Mouse (Mus musculus): ENCODE data around the gene Pygo2.
A peak's percentile ranks its signal among the peaks of the same experiment; 100 is the strongest.
"Not testable (repeated sequence)": the region's sequence is repeated elsewhere in the genome, so short reads cannot be mapped to it uniquely, and the experiment has no call there.

Pygo2 gene

DNA sequence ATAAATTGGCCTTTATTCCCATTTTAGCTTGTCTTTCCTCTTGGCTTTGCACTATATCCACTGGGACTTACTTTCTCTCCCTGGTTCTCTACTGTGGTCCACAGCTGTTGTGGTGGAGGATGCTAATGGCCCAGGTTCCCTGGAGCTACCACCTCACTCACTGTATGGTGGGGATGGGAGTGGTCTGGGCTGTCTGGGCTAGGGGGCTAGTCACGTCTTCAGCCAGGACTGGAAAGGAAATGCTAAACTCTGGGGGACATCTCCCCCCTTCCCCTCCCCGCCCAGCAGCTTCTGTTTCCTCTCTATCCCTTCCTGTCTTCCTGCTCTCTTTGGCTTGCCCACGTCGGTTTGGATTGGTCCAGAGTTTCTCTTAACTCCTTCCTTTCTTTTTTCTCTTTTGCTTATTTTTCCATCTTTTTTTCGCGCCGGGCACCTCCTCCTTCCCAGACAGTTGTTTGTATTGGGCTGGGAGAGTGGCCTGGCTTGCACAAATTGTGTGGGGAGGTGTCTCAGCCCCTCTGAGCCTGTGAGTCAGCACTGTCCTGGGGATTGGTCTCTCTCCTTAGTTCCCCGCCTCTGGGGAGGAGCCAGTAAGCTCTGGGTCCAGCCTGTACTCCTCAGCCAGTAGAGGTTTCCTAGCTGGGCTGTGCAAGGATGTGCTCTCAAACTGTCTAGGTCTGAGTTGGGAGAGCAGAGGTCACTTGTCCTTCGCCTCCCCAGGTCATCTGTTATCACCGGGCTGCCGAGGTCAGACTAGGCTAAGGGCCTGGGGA lies 8.8 kb upstream of the Pygo2 start:
- DNase-seq, result peak; percentile 81

DNA sequence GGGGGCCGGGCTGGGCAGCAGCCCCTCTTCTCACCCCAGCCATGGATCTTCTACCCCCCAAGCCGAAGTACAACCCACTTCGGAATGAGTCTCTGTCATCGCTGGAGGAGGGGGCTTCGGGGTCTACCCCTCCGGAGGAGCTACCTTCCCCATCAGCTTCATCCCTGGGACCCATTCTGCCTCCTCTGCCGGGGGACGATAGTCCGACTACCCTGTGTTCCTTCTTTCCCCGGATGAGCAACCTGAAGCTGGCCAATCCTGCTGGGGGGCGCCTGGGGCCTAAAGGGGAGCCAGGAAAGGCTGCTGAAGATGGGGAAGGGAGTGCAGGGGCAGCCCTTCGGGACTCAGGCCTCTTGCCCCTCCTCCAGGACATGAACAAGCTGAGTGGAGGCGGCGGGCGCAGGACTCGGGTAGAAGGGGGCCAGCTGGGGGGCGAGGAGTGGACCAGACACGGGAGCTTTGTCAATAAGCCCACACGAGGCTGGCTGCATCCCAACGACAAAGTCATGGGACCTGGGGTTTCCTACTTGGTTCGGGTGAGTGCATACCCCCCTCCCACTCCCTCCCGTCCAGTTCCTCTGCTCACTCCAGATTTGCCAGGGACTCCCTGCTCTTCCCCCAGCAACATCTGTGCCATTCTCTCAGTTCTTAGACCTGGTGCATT lies 8.1 kb upstream of the Pygo2 start:
- no peak for DNase-seq

DNA sequence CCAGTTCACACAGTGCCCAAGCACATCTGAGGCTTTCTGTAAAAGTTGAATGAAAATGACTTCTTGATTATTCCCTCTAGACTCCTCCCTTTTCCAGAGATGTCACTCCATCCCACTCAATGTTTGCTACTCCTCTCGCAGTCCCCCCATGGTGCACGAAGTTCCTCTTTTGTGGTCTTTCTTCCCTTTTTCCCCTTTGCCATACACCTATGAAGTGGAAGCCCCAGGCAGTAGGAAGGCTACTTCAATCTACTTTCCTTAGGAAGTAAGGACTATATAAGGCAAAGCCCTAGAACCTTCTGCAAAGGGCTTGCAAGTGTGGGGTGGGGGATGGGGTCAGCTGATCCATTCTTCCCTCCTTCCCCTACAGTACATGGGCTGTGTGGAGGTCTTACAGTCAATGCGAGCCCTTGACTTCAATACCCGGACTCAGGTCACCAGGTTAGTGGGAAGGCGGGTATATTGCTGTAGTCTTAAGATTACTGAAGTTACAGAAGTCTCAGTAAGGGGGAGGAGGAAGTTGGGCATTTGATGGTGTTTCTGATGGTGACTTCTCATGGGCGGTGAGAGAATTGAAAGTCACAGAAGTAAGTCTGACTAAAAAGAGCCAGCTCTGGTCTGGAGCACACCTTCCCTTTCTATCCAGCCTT lies 7.3 kb upstream of the Pygo2 start:
- no peak for DNase-seq

DNA sequence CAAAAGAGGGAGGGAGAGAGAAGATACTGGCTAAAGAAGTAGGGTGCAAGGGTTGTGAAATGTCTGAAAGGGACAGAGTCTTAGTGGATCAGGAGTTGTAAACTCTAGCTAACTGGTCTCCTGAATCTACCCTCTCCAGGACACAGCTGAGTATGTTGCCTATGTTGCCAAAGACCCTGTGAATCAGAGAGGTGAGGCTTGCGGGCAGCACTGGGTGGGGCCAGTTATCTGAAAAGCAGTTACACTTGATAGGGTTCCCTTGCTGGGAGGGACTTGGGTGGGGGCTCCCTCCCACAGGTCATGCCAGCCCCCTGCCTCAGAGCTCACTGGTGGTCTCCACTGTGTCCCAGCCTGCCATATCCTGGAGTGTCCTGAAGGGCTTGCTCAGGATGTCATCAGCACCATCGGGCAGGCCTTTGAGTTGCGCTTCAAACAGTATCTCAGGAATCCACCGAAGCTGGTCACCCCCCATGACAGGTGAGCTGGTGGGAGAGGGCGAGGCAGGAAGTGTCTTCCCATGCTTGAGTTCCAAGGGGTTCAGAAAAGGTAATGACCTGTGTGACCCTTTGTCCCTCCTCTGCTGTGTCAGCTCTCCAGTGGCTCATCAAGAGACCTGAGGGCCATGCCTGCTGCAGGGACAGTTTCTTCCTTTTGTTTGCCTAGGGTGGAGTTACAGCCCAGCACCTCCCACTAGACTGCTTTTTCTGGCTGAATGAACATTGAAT lies 5.4 kb upstream of the Pygo2 start:
- DNase-seq, result no peak

DNA sequence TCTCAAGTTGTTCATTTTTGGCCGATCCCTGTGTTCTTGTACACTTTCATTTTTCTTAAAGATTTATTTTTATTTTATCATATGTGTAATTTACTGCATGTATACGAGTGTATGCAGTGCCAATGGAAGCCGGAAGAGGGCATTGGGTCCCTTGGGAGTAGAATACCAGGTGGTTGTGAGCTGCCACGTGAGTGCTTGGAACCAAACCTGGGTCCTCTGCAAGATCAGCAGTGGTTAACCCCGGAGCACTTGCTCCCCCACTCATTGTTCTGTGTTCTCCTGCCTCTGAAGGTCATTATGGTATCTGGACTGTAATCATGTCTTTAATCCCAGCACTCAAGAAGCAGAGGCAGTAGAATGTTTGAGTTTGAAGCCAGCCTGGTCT lies 4.9 kb upstream of the Pygo2 start:
- no peak for DNase-seq

DNA sequence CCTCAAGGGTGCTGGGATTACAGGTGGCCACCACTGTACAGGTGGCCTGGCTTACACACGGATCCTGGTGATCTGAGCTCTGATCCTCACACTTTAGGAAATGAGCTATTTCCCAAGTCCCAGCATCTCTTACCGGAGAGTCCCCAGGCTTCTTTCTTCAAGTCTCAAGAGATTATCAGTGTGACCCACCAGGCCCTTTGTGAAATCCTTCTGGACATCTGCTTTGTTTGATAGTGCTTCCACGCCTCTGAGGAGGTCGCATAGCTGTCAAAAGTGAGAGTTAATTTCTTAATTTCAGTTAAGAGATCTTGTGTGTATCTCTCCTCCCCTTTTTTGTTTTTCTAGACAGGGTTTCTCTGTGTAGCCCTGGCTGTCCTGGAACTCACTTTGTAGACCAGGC lies 4.1 kb upstream of the Pygo2 start:
- DNase-seq, result no peak

DNA sequence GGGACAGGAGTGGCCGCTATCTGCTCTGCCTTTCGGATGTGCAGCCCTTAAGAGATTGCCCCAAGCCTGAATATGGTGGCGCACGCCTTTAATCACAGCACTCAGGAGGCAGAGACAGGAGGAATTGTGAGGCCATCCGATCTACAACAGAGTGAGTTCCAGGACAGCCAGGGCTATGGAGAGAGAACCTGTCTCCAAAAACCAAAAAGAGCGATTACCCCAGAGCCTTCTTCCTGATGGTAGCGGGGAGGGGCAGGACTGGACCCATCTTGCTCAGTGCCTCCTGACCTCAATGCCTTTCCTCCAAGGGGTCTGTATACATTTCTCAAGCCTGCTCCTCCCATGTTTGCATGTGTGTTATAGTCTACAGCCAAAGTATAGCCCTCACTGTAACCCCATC lies 993 bp upstream of the Pygo2 start:
- not testable (repeated sequence) for DNase-seq

DNA sequence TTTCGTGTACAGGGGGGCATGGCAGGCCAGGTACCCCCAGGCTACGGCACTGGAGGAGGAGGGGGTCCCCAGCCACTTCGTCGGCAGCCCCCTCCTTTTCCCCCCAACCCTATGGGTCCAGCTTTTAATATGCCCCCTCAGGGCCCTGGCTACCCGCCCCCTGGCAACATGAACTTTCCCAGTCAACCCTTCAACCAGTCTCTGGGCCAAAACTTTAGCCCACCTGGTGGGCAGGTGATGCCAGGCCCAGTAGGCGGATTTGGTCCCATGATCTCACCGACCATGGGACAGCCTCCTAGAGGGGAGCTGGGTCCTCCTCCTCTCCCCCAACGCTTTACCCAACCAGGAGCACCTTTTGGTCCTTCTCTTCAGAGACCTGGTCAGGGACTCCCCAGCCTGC lies 2.6 kb downstream of the Pygo2 start:
- no peak for DNase-seq

DNA sequence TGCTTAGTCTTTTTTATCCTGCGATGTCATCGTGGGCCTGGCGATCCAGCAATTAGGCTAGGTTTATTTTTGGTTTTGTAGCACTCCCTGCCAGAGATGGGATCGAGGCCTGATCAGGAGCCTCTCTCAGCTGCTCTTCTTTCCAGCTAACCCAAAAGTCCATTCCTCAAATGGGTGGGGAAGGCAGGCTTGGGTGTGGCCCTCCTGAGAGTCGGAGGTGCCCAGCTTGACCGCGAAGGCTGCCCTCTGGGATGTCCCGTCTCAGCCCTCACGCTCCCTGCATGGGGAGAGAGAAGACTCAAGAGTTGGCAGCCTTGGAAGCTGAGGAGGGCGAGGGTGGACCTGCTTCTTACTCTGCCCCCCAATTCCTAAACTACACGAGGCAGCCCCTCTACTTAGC lies 4.5 kb downstream of the Pygo2 start:
- DNase-seq, result no peak

DNA sequence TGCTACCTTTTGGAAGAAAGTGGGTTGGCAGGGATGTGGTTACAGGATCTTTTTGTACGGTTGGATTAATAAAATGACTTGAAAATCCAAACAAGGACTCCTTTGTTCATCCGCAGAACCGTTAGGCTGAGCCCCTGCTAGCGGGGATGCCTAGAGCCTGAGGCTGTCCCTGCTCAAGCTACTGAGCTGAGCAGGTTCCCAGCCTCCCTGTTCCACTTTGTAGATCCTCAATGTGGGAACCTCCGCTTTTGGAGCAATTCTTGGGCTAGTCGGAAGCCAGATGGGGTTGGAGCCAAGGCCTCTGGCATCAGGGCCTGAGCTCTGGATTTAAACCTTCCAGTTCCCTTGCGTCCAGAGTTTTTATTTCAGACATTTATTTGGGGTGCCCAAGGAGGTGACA lies 5.0 kb downstream of the Pygo2 start:
- no peak for DNase-seq

DNA sequence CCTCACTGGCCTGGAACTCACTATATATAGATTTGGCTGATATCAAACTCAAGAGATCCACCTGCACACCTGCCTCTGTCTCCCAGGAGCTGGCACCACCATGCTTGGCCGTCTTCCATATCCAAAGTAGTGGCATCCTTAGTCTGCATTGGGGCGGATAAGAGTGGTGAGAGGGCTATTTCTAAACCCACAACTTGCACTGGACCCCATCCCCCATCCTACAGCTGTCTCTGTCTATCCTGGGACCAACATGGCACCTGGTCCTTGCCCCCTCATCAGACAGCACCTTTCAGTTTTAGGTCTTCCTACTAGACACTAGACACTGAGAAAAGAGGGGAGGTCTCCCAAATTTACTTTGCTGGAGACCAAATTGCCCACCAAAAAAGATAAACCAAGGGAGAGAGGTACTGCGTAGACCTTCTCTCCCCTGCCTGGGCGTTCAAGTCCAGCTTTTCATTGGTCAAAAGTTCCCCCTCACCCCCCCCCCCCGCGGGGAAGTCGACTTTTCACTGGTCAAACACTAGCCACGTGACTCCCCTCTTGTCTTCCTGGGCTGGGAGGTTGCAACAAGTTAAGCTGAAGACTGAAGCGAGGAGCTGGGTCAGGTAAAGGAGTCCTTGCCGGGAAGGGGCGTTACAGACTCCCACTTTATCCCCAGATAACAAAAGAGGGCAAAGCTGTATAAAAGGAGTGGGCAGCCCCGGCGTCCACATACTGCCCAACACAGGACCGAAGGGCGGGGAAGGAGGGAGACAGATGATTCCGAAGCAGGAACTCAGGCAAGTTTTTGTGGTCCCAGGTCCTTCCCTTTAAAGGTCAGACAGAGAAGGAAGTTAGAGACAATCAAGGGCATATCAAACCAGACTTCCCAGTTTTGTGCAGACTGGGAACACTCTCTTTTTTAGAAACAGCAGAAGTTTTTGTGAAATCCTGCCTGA lies 6.4 kb downstream of the Pygo2 start, which contains the start of gene Pbxip1:
TSS of gene Pbxip1 (plus strand) at position 531 of the 938 bp plus-strand sequence.
- DNase-seq, result peak; percentile 74

DNA sequence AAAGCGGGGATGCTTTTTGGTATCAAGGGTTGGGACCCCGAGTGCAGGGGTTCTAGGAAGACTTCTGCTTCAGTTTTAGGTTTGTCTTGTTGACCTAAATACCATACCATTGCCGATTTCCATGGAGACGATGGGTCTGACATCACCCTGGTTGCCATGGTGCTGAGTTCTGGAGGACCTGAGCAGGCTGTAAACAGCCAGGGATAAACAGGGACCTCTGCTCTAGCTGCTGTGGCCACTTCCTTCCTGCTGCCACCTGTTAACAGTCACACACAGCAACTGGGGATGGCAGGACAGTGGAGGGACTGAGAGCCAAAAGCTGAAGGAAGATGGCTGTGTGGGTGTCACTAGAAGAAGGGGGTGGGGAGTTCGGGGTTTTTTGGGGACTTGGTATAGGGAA lies 7.3 kb downstream of the Pygo2 start:
- peak; percentile 33 for DNase-seq

DNA sequence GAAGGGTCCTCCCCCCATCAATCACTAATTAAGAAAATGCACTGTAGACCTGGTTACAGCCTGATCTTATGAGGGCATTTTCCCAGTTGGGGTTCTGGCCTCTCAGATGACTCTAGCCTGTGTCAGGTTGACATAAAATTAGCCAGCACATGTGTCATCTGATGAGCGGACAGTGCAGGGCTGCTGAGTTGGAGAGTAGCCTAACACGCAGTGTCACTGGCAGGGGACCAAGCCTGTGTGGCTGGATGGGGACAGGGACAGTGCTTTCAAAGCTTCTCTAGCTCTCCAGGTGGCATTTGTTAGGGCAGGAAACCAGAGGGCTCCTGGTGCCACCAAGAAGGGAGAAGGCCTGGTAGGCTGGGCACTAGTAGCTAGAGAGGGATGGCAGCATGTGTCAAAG lies 10.7 kb downstream of the Pygo2 start:
- DNase-seq, result no peak

DNA sequence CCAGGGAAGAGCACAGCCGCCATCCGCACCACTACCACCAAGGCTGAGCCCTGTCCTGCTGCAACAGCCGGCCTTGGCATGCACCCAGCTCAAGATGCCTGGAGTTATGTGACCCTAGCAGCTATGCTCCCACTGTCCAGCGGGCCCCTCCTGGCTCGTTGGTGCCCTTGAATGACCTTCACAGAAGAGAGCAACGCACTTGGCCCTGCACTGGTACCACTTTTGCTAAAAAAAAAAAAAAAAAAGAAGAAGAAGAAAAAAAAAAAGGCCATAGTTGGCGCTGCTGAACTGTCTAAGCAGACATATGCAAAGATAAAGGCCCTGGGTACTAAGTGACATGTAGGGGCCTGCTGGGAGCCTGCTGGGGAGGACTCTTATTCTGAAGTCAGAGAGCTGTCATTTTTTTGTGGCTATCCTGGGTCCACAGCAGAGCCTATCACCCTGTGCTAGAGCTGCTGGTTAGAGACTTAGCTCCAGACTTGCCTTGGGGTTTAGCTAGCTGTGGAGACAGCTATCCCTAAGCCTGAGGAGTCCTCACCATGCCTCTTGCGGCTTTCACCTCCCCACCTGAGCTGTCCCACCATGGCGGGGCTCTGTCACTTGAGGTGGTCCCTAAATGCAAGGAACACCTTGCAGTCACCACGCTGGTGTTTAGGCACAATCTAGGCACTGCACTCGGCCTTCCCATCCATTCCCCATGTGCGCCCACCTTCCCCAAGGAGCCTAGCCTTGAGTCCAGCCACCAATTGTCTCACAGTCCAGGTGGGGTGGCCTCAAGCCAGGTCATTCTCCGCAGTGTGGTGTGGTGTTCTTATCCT lies 18.9 kb downstream of the Pygo2 start:
- DNase-seq, result peak; percentile 63

DNA sequence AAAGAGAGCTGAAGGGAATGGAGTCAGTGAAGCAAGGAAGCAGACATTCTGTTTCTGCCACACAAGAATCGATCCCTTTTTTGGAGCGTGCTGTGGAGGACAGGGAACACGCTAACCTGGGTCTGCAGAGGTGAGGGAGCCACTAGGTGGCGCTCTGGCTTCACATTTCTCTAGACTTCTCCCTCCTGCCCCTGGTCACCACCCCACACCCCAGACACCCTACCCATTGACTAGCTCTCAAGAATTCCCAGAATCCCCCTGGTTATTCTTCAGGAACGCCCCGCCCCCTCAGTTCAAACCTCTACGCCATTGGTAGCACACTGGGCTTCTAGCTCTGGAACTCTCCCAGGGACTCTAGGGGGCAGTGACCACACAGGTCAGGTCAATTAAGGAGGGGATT lies 19.5 kb downstream of the Pygo2 start:
- DNase-seq, result peak; percentile 71

DNA sequence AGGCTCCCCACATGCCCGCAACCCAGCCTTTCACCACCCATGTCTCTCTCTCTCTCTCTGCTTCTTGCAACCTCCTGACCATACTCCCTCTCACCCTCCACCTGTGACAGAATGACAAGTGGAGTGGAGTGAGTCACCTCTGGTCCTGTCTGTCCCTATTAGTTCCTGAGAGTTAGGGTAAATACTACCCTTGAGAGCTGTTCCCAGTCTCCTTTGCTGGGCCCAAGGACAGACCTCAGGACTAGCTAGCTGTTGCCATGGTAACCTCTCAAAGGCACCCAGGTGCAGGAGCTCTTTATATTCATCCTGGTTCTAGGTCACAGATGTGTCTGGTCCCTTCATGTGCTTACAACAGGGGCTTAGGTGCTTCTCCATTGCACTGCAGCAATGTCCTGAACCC lies 21.9 kb downstream of the Pygo2 start:
- no peak for DNase-seq

DNA sequence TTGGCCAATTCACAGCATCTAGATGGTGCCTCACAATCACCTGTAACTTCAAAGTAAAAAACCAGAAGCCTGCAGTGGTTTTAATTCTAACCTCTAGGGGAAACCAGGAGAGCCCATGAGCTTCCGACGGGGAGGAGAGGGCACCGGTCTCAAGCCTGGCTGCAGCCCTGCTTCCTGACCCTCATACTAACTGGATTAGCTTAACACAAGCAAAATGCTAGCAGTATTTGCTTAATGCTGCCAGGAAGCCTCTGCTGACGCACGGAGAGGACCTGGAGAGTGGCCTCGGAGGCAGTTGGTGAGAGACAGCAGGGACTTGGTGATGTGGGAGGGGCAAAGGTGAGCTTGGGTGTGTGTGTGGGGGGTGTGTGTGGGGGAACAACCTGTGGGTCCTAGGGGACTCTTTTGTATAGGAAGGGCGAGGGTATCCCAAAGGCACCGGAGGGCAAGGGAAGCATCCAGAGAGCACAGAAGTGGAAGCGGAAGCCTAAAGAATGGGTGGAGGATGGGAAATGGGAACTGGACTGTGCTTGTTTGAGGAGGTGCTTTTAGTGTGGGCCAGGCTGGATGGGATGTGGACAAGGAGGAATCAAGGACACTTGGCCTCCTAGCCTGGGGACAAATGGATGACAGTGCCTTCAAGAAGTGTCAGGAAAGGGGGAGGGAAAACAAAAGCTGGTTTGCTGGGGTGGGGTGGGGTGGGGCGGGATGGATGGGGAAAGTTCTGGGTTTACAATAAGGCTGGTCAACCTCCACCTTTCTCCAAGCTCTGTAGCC lies 24.6 kb downstream of the Pygo2 start, which contains the start of gene Pmvk:
TSS of gene Pmvk (plus strand) at position 141 of the 777 bp plus-strand sequence.
- DNase-seq, result no peak

DNA sequence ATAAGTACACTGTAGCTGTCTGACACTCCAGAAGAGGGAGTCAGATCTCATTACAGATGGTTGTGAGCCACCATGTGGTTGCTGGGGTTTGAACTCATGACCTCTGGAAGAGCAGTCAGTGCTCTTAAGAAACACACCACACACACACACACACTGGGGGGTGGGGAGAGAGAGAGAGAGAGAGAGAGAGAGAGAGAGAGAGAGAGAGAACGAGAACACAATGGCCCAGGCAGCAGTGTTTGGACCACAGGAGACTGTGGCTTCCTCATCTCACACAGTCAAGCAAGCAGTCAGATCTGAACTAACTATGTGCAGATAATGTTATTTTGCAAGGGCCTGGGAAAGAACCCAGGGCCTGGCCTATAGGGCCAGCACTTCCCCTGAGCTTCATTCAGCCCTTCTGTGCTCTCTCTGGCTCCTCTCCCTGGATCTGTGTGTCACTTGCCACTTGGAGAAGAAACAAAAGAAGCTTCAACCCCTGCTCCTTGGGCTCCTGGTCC lies 25.8 kb downstream of the Pygo2 start:
- DNase-seq, result no peak

DNA sequence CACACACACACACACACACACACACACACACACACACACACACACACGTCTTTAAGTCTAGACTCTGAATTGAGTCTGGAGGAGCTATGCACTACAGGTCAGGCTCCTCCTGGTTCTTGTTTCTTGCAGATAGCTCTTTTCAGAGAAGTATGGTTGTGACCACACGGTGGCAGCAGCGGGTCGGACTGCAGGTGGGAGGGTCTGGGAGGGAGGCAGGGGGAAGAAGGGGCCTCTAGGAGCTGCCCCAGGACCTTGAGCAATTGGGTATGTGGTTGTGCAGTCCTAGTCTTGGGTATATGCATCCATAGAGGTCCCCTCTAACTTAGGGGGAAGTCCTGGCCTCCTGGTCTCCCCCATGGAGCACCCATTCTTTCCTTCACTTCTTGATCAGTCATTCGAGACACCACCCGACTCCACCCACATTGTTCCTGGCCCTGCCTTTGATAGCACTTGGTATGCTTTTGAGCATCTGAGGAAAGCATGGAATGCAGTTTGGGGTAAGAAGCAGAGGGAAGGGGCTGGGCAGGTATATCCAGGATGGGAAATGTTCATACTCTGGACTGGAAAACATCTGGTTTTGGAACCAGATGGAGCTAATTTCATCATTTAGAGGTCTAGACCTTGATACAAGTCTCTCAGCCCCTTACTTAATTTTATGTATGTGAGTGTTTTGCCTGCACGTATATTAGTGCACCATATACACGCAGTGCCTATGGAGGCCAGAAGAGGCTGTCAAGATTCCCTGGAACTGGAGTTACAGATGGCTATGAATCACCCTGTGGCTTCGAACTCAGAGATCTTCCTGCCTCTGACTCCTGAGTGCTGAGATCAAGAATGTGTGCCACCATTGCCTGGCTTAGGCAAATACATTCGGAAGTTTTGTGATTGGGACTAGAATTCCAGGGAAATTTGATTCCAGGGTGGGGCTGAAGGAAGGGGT lies 27.0 kb downstream of the Pygo2 start:
- peak; percentile 48 for DNase-seq
